Mouse (Mus musculus) liver, embryonic 14.5 days (tissue): ENCODE measurements around the gene Stard13. TPM values are rescaled to one million over a fixed set of nuclear protein-coding genes. Genes with fewer than 3 reads are reported as not detected.
A peak's percentile ranks its signal among the peaks of the same experiment; 100 is the strongest.

Experiments used
- ATAC-seq: fragments of 200-750 bp; cut with Nextera tagmentation; 2 replicates; pipeline ENCODE4 v1.8.0; 2017; ENCODE audit warnings: moderate number of reproducible peaks, mild to moderate bottlenecking, moderate library complexity; ENCODE audit not compliant: insufficient read depth
- DNase-seq, 3 experiments: peaks; one replicate each; pipeline ENCODE4 v3.0.0-alpha.2; 2012 to 2013; ENCODE audit warnings: low read depth in 3 of 3, low spot score in 3 of 3
- H3K27ac ChIP-seq: fragments of 300-500 bp; sonication (generic); 2 replicates; pipeline ENCODE4 v1.5.1; 2014; ENCODE audit warnings: moderate library complexity, mild to moderate bottlenecking, control low read depth, inconsistent platforms
- H3K27me3 ChIP-seq: fragments of 300-500 bp; sonication (generic); 2 replicates; pipeline ENCODE4 v1.6.1; 2014; ENCODE audit warnings: mild to moderate bottlenecking, low read length, moderate library complexity; ENCODE audit not compliant: control insufficient read depth, insufficient read depth
- H3K36me3 ChIP-seq: fragments of 300-500 bp; sonication (generic); replicated peaks from 2 replicates; pipeline ENCODE4 v1.6.1; 2014; ENCODE audit warnings: low read depth; ENCODE audit not compliant: control insufficient read depth, insufficient read depth
- H3K4me1 ChIP-seq, 2 experiments: fragments of 200-500 bp in 1 of 2; fragments of 300-500 bp in 1 of 2; sonication (generic) in 1 of 2; replicated peaks; 2 replicates each; pipeline ENCODE4 v1.6.1; 2012 to 2014; ENCODE audit warnings: antibody characterized with exemption in 1 of 2, inconsistent platforms in 1 of 2, low read length in 1 of 2; ENCODE audit not compliant: control insufficient read depth in 2 of 2, insufficient read depth in 2 of 2
- H3K4me2 ChIP-seq: fragments of 300-500 bp; sonication (generic); 2 replicates; pipeline ENCODE4 v1.6.1; 2014; ENCODE audit warnings: low read depth, mild to moderate bottlenecking, control low read depth, moderate library complexity
- H3K4me3 ChIP-seq, 2 experiments: fragments of 200-500 bp in 1 of 2; fragments of 300-500 bp in 1 of 2; sonication (generic) in 1 of 2; 2 replicates each; pipeline ENCODE4 v1.5.1; 2012 to 2014; ENCODE audit warnings: low read depth in 2 of 2, low read length in 2 of 2, mild to moderate bottlenecking in 2 of 2, control low read depth in 1 of 2, inconsistent platforms in 1 of 2, moderate library complexity in 1 of 2; ENCODE audit not compliant: insufficient read depth in 1 of 2
- H3K9ac ChIP-seq: fragments of 300-500 bp; sonication (generic); replicated peaks from 2 replicates; pipeline ENCODE4 v1.6.1; 2014; ENCODE audit warnings: mild to moderate bottlenecking, control low read depth, moderate library complexity
- H3K9me3 ChIP-seq: fragments of 300-500 bp; sonication (generic); 2 replicates; pipeline ENCODE4 v1.6.1; 2016; ENCODE audit warnings: low read length, mixed read lengths; ENCODE audit not compliant: control insufficient read depth
- CTCF ChIP-seq: IDR thresholded peaks from 2 replicates; pipeline ENCODE4 v1.5.1; 2016; ENCODE audit warnings: antibody characterized with exemption, low read depth, control low read depth
- EP300 ChIP-seq: IDR thresholded peaks from 2 replicates; pipeline ENCODE4 v1.6.1; 2016; ENCODE audit warnings: antibody characterized with exemption, low read depth
- WGBS: fragments of 180-500 bp; shearing (Covaris S2); extraction: QIAGEN DNeasy Blood & Tissue Kit; methylation state at CpG from one replicate; pipeline ENCODE4 v1.1.7; 2014; ENCODE audit not compliant: insufficient replicate concordance; 5-methylcytosine and 5-hydroxymethylcytosine counted together
- polyA plus RNA-seq, 2 experiments: library from polyadenylated mRNA; depleted of rRNA in 1 of 2; stranded (reverse) in 1 of 2; unstranded in 1 of 2; fragments of >200 nt; fragmentation: Nextera tagmentation in 1 of 2; extraction: Ambion mirVana in 1 of 2; gene quantifications; 2 replicates each; pipeline versions ENCODE4 v1.2.1 to v1.2.3; 2012 to 2014

Stard13 gene
- polyA plus RNA-seq, 2 experiments, result 0.56 to 1.1 TPM

GRCm38 (mm10) chr5:151137901-151138300, 95.7 kb downstream of the Stard13 start:
- WGBS, result 35% methylated on average over 5 of the region's 5 CpGs
- Histone ChIP-seq H3K4me1 (peaks cover 0 to 14% of the 10 kb centered on the region in 2 experiments; a peak in 2 of 4 replicates), H3K9ac (no peak overlapping the region), H3K27me3 (no peaks in the 10 kb centered on the region), H3K27ac (no peak overlapping the region), H3K4me2 (no peak overlapping the region), H3K4me3 (no peak overlapping the region), H3K36me3 (no peaks in the 10 kb centered on the region), H3K9me3 (no peaks in the 10 kb centered on the region)
- ATAC-seq (no peak), DNase-seq (no peak)
- TF ChIP-seq CTCF (no peak), EP300 (no peak)

- DNase-seq (no peak), ATAC-seq (no peak)
- Histone ChIP-seq H3K36me3 (no peaks in the 10 kb centered on the region), H3K9me3 (no peaks in the 10 kb centered on the region), H3K4me1 (peaks cover 0 to 13% of the 10 kb centered on the region in 2 experiments; a peak in 2 of 4 replicates), H3K9ac (no peak overlapping the region), H3K27ac (no peak overlapping the region), H3K4me2 (no peak overlapping the region), H3K4me3 (no peak overlapping the region), H3K27me3 (no peaks in the 10 kb centered on the region)
- 55% methylated on average over 4 of the region's 4 CpGs for WGBS
- TF ChIP-seq CTCF, result no peak
- TF ChIP-seq EP300, result no peak
These were observed 96.3 kb downstream of the Stard13 start for GRCm38 (mm10) chr5:151137311-151137710.

- Histone ChIP-seq H3K27ac (no peak overlapping the region), H3K36me3 (no peaks in the 10 kb centered on the region), H3K27me3 (no peaks in the 10 kb centered on the region), H3K4me1 (peaks cover 0 to 13% of the 10 kb centered on the region in 2 experiments; a peak in 2 of 4 replicates), H3K4me2 (no peak overlapping the region), H3K4me3 (no peak overlapping the region), H3K9ac (no peak overlapping the region), H3K9me3 (no peaks in the 10 kb centered on the region)
- ATAC-seq (peak; percentile 55), DNase-seq (no peak)
- 23% methylated on average over 6 of the region's 6 CpGs for WGBS
- TF ChIP-seq CTCF, result no peak
- peak; percentile 31; the same call in 1 of the 2 replicates for TF ChIP-seq EP300
These were observed 97.7 kb downstream of the Stard13 start for GRCm38 (mm10) chr5:151135965-151136364.

- TF ChIP-seq CTCF (no peak), EP300 (no peak)
- no peak overlapping the region for H3K4me2 ChIP-seq
- ATAC-seq (peak; percentile 50; the same call in 1 of the 2 replicates), DNase-seq (no peak)
- H3K27me3 ChIP-seq, result no peaks in the 10 kb centered on the region
- peaks cover 0 to 13% of the 10 kb centered on the region in 2 experiments; a peak in 2 of 4 replicates for H3K4me1 ChIP-seq
- H3K4me3 ChIP-seq, result no peak overlapping the region
- H3K27ac ChIP-seq, result no peak overlapping the region
- no peaks in the 10 kb centered on the region for H3K9me3 ChIP-seq
- no peaks in the 10 kb centered on the region for H3K36me3 ChIP-seq
- H3K9ac ChIP-seq, result no peak overlapping the region
- WGBS, result 66% methylated on average over 8 of the region's 8 CpGs
These were observed 98.4 kb downstream of the Stard13 start for GRCm38 (mm10) chr5:151135078-151135826.

- Histone ChIP-seq H3K9me3 (no peaks in the 10 kb centered on the region), H3K27ac (no peak overlapping the region), H3K4me2 (no peak overlapping the region), H3K4me3 (no peak overlapping the region), H3K36me3 (no peaks in the 10 kb centered on the region), H3K27me3 (no peaks in the 10 kb centered on the region), H3K4me1 (peaks cover 0 to 13% of the 10 kb centered on the region in 2 experiments; a peak in 2 of 4 replicates), H3K9ac (no peak overlapping the region)
- DNase-seq (no peak), ATAC-seq (no peak)
- TF ChIP-seq CTCF (no peak), EP300 (no peak)
- 69% methylated on average over 4 of the region's 4 CpGs for WGBS
These were observed 99.4 kb downstream of the Stard13 start for GRCm38 (mm10) chr5:151134202-151134601.
